Mouse (Mus musculus): ENCODE results near the gene Arap2. TPM values are rescaled to one million over a fixed set of nuclear protein-coding genes. Genes with fewer than 3 reads are reported as not detected.

Gene Arap2
- 4.6 and 12.9 TPM in 2 replicates for total RNA-seq (2021)
- long read RNA-seq, partial matches to known transcripts: 4 of 4 reads
- long read RNA-seq, other reads (novel, unspliced or antisense): 0 of 4 reads

- peak; percentile 80 for DNase-seq
These were observed at the start of gene Arap2 for GRCm38 (mm10) chr5:62765784-62766701. Arap2 (minus strand) TSS chr5:62766159.

- DNase-seq: no peak
These were observed 49.8 kb upstream of the Arap2 start for GRCm38 (mm10) chr5:62815741-62816140.

GRCm38 (mm10) chr5:62814072-62814414 lies 48.1 kb upstream of the Arap2 start:
- no peak for DNase-seq

- no peak for DNase-seq
These were observed 47.6 kb upstream of the Arap2 start, which contains the start of gene Dthd1 for GRCm38 (mm10) chr5:62813402-62814071. Dthd1 (plus strand) TSS chr5:62813823.

- no peak for DNase-seq
These were observed 26.8 kb upstream of the Arap2 start for GRCm38 (mm10) chr5:62792776-62793175.

- DNase-seq: no peak
These were observed 25.1 kb upstream of the Arap2 start for GRCm38 (mm10) chr5:62790921-62791564.

- peak; percentile 15 for DNase-seq
These were observed 20.9 kb upstream of the Arap2 start for GRCm38 (mm10) chr5:62786809-62787208.

- DNase-seq: no peak
These were observed 12.7 kb upstream of the Arap2 start for GRCm38 (mm10) chr5:62778682-62779081.

- no peak for DNase-seq
These were observed 11.8 kb upstream of the Arap2 start for GRCm38 (mm10) chr5:62777804-62778203.

- no peak for DNase-seq
These were observed 6.0 kb upstream of the Arap2 start for GRCm38 (mm10) chr5:62771775-62772599.

GRCm38 (mm10) chr5:62765459-62765783 lies 538 bp downstream of the Arap2 start:
- DNase-seq: no peak

- DNase-seq: no peak
These were observed 1.8 kb downstream of the Arap2 start for GRCm38 (mm10) chr5:62764161-62764560.

- no peak for DNase-seq
These were observed 2.9 kb downstream of the Arap2 start for GRCm38 (mm10) chr5:62763046-62763445.

- no peak for DNase-seq
These were observed 3.5 kb downstream of the Arap2 start for GRCm38 (mm10) chr5:62762298-62762960.

GRCm38 (mm10) chr5:62760791-62761504 lies 5.0 kb downstream of the Arap2 start:
- no peak for DNase-seq

GRCm38 (mm10) chr5:62755808-62756527 lies 10.0 kb downstream of the Arap2 start:
- no peak for DNase-seq

GRCm38 (mm10) chr5:62752934-62753333 lies 13.0 kb downstream of the Arap2 start:
- no peak for DNase-seq

GRCm38 (mm10) chr5:62751692-62752091 lies 14.3 kb downstream of the Arap2 start:
- no peak for DNase-seq

- DNase-seq: no peak
These were observed 17.8 kb downstream of the Arap2 start for GRCm38 (mm10) chr5:62748168-62748567.
